Mouse (Mus musculus) E14TG2a.4 (cell line): ENCODE data around the gene Selenok.

Experiments
- CTCF ChIP-seq: conservative IDR thresholded peaks from 2 replicates; pipeline ENCODE4 v1.5.1; 2014; ENCODE audit warnings: low read length
- NANOG ChIP-seq: IDR thresholded peaks from 2 replicates; pipeline ENCODE4 v1.6.1; 2014; ENCODE audit warnings: borderline replicate concordance, low read length, mixed read lengths

DNA sequence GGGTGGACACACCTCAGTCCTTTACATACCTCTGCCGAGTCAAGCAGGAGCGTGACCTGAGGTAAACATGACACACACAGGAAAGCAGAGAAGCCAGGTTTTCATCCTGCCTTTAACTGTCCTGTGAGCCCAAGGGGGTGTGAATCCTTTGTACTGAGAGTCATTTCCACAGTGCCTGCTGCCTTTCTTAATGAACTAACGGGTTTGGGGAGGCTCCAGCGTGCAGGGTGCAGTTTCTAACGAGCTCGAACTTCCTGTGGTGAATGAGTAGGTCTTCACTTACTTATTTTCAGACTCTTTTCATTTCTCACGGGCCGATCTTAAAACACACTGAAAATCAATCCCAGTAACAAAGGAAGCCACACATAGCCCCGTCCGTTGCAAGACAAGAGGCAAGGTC, 46.4 kb downstream of the Selenok start:
- no peak for TF ChIP-seq NANOG
- no peak for TF ChIP-seq CTCF
